Mouse (Mus musculus) adrenal gland, postnatal 25 days (tissue): ENCODE measurements around the gene Prr19. TPM values are rescaled to one million over a fixed set of nuclear protein-coding genes. Genes with fewer than 3 reads are reported as not detected.
"Not testable (repeated sequence)": the region's sequence is repeated elsewhere in the genome, so short reads cannot be mapped to it uniquely, and the experiment has no call there.

Source experiments
- DNase-seq: peaks from one replicate; pipeline ENCODE4 v3.0.0; 2021; ENCODE audit warnings: mixed read lengths
- long read RNA-seq: library from polyadenylated mRNA; stranded (forward); transcript quantifications from one replicate; pipeline ENCODE4 v2.0.0, GENCODE M21; 2021
- total RNA-seq: library from RNA; stranded (reverse); gene quantifications from 2 replicates; pipeline ENCODE4 v1.2.3, GENCODE M21; 2021

Gene Prr19
- not detected in 2 replicates for total RNA-seq
- long read RNA-seq, result 0 reads

GRCm38 (mm10) chr7:25301063-25301462, at the start of gene Prr19:
Gene Prr19, plus strand, starts transcription at chr7:25301411.
- DNase-seq, result no peak

- DNase-seq, result no peak
Measured at GRCm38 (mm10) chr7:25251822-25252221, 49.4 kb upstream of the Prr19 start.

GRCm38 (mm10) chr7:25261896-25262295, 39.3 kb upstream of the Prr19 start:
- no peak for DNase-seq

- no peak for DNase-seq
Measured at GRCm38 (mm10) chr7:25263968-25264870, 37.0 kb upstream of the Prr19 start.

GRCm38 (mm10) chr7:25265743-25266142, 35.5 kb upstream of the Prr19 start:
- DNase-seq, result not testable (repeated sequence)

DNA sequence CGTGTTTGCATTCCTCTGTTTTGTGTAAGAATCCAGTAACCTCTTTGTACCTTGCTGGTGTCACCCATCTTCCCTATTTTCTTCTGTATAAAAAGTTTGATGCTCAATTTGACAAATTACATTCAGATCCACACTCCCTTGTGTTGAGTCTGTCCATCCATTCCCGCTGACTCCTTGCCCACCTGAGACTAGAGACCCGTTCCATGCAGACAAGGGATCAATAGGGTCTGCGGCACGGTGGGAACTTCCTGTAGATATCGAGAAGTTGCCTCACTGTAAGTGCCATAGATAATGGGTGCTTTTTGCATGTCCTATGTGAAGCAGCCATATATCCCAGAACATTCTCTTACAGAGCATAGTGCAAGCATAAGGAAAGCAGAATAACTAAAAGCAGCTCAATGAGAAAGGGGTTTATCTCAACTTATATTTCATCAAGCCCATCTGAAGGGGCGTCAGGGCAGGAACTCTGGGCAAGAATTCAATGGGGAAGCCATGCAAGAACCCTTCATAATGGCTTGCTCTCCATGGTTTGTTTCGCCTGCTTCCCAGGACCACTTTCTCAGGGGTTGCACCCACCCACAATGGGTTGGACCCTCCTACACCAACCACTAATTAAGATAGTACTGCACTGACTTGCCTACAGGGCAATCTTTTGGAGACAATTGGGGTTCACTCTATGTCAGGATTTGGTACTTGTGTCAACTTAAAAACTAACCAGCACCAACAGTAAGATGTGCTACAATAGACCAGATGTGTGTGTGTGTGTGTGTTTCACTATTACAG, 34.8 kb upstream of the Prr19 start:
- DNase-seq, result no peak

GRCm38 (mm10) chr7:25267301-25267750, 33.9 kb upstream of the Prr19 start, which contains the start of gene Cic:
Gene Cic, plus strand, starts transcription at chr7:25267704.
- DNase-seq, result peak; percentile 94

GRCm38 (mm10) chr7:25267751-25268463, 33.3 kb upstream of the Prr19 start:
- peak; percentile 96 for DNase-seq

- DNase-seq, result no peak
Measured at GRCm38 (mm10) chr7:25268588-25268987, 32.6 kb upstream of the Prr19 start.

GRCm38 (mm10) chr7:25269029-25269428, 32.2 kb upstream of the Prr19 start:
- no peak for DNase-seq

GRCm38 (mm10) chr7:25269545-25270271, 31.5 kb upstream of the Prr19 start:
- no peak for DNase-seq

DNA sequence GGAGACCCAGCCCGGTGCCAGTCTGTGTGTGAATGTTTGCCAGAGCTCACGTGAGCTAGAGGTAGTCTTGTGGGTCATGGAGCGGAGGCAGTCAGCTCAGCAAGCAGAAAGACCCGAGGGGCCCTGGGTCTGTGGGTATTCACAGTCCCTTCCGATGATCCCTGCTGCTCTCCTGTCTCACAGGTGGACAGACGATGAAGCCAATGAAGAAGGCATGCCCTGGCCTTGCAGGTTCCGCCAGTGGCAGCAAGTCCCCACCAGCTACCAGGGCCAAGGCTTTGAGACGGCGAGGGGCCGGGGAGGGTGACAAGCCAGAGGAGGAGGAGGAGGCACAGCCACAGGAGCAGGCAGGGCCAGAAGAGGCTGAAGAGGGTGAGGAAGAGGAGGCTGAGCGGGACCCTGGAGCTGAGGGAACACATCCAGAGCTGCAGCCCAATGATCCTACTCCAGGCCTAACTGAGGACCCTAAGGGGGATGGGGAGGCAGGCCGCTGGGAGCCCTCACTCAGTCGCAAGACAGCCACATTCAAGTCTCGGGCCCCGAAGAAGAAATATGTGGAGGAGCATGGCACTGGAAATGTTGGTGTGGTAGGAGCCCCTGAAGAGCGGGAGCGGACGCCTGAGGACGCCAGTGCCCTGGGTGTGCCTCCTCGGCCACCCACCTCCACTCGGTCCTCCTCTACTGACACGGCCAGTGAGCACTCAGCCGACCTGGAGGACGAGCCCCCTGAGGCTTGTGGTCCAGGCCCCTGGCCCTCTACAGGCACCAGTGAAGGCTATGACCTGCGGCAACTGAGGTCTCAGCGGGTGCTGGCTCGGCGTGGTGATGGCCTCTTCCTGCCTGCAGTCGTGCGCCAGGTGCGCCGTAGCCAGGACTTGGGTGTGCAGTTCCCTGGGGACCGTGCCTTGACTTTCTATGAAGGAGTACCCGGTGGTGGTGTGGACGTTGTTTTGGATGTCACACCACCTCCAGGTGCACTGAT, 30.3 kb upstream of the Prr19 start:
- no peak for DNase-seq

DNA sequence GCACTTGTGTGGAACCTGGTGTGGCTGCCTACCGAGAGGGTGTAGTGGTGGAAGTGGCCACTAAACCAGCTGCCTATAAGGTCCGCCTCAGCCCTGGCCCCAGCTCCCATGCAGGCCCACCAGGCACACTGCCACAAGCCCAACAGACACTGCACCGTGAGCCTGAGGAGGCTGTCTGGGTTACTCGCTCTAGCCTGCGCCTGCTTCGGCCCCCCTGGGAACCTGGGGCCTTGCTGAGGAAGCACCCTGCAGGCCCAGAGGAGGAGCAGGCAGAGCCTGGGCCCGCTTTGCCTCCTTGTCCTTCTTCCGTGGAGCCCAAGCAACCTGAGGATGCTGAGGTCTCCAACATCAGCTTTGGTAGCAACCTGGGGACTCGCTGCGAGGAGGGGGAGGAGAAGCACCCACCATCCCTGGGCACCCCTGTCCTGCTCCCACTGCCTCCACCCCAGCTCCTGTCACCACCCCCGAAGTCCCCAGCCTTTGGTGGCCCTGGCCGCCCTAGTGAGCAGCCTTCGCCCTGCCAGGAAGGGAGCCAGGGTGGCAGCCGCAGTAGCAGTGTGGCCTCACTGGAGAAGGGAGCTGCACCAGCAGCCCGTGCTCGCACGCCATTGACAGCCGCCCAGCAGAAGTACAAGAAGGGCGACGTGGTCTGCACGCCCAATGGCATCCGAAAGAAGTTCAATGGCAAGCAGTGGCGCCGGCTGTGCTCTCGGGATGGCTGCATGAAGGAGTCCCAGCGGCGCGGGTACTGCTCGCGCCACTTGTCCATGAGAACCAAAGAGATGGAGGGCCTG, 29.4 kb upstream of the Prr19 start:
- DNase-seq, result no peak

DNA sequence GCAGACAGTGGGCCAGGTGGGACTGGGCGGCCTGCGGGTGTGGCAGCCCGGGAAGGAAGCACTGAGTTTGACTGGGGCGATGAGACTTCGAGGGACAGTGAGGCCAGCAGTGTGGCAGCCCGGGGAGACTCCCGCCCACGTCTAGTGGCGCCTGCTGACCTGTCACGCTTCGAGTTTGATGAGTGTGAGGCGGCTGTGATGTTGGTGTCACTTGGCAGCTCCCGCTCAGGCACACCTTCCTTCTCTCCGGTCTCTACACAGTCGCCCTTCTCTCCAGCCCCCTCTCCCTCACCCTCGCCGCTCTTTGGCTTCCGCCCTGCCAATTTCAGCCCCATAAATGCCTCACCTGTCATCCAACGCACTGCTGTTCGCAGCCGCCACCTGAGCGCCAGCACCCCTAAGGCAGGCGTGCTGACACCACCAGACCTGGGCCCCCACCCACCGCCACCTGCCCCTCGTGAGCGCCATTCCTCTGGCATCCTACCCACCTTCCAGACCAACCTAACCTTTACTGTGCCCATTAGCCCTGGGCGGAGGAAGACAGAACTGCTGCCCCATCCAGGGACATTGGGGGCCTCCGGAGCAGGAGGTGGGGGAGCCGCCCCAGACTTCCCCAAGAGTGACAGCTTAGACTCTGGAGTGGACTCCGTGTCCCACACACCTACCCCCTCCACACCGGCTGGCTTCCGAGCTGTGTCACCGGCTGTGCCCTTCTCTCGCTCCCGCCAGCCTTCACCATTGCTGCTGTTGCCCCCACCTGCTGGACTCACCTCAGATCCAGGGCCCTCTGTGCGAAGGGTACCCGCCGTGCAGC, 28.6 kb upstream of the Prr19 start:
- DNase-seq, result no peak

- DNase-seq, result no peak
Measured at GRCm38 (mm10) chr7:25273259-25274241, 27.7 kb upstream of the Prr19 start.

GRCm38 (mm10) chr7:25274571-25274970, 26.6 kb upstream of the Prr19 start:
- no peak for DNase-seq

DNA sequence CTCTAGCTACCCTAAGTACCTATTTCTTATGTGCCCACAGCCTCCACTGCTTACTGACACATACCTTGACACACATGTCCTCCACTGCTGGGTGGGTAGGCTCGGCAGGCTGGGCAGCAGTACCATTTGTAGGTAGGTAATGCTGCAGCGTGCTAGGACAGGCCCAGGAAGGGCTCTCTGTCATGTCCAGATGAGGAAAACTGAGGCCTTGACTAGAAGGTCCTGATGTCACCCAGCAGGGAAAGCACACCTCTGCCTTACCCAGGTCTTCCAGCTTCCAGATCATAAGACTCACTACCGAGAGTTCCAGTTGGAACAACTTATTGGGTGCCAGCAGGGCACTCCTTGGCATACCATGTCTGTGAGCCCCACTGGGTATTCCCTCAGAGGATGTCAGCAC, 26.2 kb upstream of the Prr19 start:
- no peak for DNase-seq
